Mouse (Mus musculus) liver, embryonic 11.5 days (tissue): ENCODE data around the gene Tle6. TPM values are rescaled to one million over a fixed set of nuclear protein-coding genes. Genes with fewer than 3 reads are reported as not detected.
A peak's percentile ranks its signal among the peaks of the same experiment; 100 is the strongest.
"Not testable (repeated sequence)": the region's sequence is repeated elsewhere in the genome, so short reads cannot be mapped to it uniquely, and the experiment has no call there.

Experiments
- ATAC-seq: fragments of 200-750 bp; cut with Nextera tagmentation; replicated peaks from 2 replicates; pipeline ENCODE4 v1.8.0; 2017; ENCODE audit warnings: moderate number of reproducible peaks, mild to moderate bottlenecking, moderate TSS enrichment, moderate library complexity; ENCODE audit not compliant: low FRiP score
- DNase-seq: peaks from one replicate; pipeline ENCODE4 v3.0.0-alpha.2; 2017; ENCODE audit warnings: low spot score
- H3K27ac ChIP-seq: fragments of 300-500 bp; sonication (generic); 2 replicates; pipeline ENCODE4 v1.5.1; 2014; ENCODE audit warnings: mild to moderate bottlenecking, low read depth, low read length, control low read depth
- H3K27me3 ChIP-seq: fragments of 300-500 bp; sonication (generic); replicated peaks from 2 replicates; pipeline ENCODE4 v1.6.1; 2014; ENCODE audit warnings: low read length, mixed read lengths; ENCODE audit not compliant: control insufficient read depth, insufficient read depth
- H3K36me3 ChIP-seq: fragments of 300-500 bp; sonication (generic); 2 replicates; pipeline ENCODE4 v1.6.1; 2014; ENCODE audit warnings: mild to moderate bottlenecking, low read length, moderate library complexity, mixed read lengths; ENCODE audit not compliant: control insufficient read depth, insufficient read depth
- H3K4me1 ChIP-seq: fragments of 300-500 bp; sonication (generic); replicated peaks from 2 replicates; pipeline ENCODE4 v1.6.1; 2014; ENCODE audit warnings: low read length, mixed read lengths; ENCODE audit not compliant: control insufficient read depth, insufficient read depth
- H3K4me2 ChIP-seq: fragments of 300-500 bp; sonication (generic); 2 replicates; pipeline ENCODE4 v1.6.1; 2014; ENCODE audit warnings: mild to moderate bottlenecking, control low read depth, moderate library complexity
- H3K4me3 ChIP-seq: fragments of 300-500 bp; sonication (generic); 2 replicates; pipeline ENCODE4 v1.5.1; 2014; ENCODE audit warnings: low read depth, low read length, control low read depth
- H3K9ac ChIP-seq: fragments of 300-500 bp; sonication (generic); 2 replicates; pipeline ENCODE4 v1.6.1; 2014; ENCODE audit warnings: low read depth, low read length, control low read depth
- H3K9me3 ChIP-seq: fragments of 300-500 bp; sonication (generic); 2 replicates; pipeline ENCODE4 v1.6.1; 2016; ENCODE audit warnings: low read length, inconsistent platforms, mixed read lengths; ENCODE audit not compliant: control insufficient read depth
- WGBS: fragments of 180-500 bp; shearing (Covaris S2); extraction: QIAGEN DNeasy Blood & Tissue Kit; methylation state at CpG from one replicate; pipeline ENCODE4 v1.1.7; 2014; 5-methylcytosine and 5-hydroxymethylcytosine counted together
- polyA plus RNA-seq: library from polyadenylated mRNA; unstranded; fragments of >200 nt; fragmentation: Nextera tagmentation; extraction: Ambion mirVana; gene quantifications from 2 replicates; pipeline ENCODE4 v1.2.1, GENCODE M21; 2014

The Tle6 gene
- 13.2 and 16.7 TPM in 2 replicates for polyA plus RNA-seq

DNA sequence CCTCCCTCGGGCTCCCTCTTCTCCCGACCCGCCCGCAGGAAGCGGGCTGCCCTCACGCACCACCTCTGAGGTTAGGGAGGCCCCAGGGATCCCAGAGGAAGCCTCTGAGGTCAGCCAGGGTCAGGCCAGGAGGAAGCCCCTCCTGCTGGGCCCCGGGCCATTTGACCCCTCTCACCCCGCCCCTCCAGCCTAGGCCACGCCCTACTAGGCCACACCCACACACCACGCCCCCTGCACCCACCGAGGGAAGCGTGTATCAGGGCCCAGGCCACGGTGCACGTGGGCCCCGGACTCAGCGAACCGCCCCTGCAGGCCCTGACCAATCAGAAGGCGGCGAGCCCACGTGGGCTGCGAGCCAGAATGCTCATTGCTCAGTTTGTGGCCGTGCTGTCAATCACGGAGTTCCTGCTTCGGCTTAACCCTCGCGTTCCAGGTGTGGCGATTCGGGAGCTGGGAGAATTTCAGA is at the start of gene Tle6:
TSS of gene Tle6 (minus strand) at position 336 of the 466 bp plus-strand sequence.
- peaks cover 43% of the 10 kb centered on the region for H3K4me1 ChIP-seq
- WGBS = under 1% methylated on average over 28 of the region's 28 CpGs
- peak; percentile 99 for DNase-seq
- no peaks in the 10 kb centered on the region for H3K9me3 ChIP-seq
- H3K27ac ChIP-seq = peak within 1 kb of the TSS; percentile 56
- H3K9ac ChIP-seq = peak within 1 kb of the TSS; percentile 55
- peak within 1 kb of the TSS; percentile 73 for H3K4me2 ChIP-seq
- H3K4me3 ChIP-seq = peak within 1 kb of the TSS; percentile 30
- ATAC-seq = peak; percentile 88
- no peaks in the 10 kb centered on the region for H3K36me3 ChIP-seq
- peaks cover 15% of the 10 kb centered on the region for H3K27me3 ChIP-seq

DNA sequence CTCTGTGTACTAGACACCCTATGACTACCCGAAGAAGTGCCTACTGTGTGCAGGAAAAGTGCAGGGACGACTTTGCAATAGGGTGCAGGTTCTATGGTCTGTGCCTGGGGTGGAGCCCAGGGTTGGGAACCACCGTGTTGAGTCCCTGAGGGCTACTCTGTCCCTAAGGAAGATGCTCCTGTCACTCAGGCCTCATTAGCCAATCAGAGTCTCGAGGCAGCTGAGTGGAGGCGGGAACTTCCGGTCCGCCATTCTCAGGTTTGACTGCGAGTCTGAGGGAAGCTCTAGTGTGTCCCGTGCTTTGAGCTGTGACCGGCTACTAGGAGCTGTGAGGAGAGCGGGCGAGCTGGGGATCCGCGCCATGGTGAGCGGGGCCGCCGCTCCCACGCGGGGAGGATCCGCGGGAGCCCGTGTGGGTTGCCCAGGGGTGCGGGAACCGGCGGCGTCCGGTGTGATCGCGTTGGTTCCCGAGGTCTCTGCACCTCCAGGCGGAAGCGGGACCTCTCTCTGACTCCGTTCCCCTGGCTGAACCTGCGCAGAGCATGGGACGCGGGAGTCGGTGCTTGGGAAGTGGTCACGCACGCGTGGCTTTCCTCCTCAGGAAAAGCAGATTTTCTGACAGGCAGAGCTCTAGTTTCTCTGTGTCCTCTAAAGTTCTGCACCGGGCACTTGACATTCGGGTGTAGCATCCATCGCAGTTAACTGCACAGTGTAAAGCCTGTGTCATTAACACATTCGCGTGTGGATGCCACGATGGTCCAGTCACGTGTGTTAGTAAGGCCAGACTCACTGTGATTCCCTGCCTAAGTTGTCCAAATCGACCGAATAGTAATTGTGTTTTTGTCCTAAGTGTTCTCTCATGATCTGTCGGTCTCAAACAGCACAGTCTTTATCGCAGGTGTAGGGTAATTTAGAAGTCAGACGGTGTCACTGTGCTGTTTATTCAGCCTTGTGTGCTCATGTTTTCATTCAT is 48.2 kb upstream of the Tle6 start, which contains the start of gene Gm10778:
TSS of gene Gm10778 (plus strand) at position 257 of the 973 bp plus-strand sequence.
- H3K4me2 ChIP-seq = peak within 1 kb of the TSS; percentile 63
- H3K9ac ChIP-seq = peak within 1 kb of the TSS; percentile 75
- DNase-seq (peak; percentile 87), ATAC-seq (peak; percentile 94)
- H3K27me3 ChIP-seq, H3K36me3 ChIP-seq, H3K9me3 ChIP-seq, H3K4me1 ChIP-seq: not testable (repeated sequence)
- WGBS = 2% methylated on average over 32 of the region's 52 CpGs
- peak within 1 kb of the TSS; percentile 52; the same call in 1 of the 2 replicates for H3K27ac ChIP-seq
- peak within 1 kb of the TSS; percentile 61 for H3K4me3 ChIP-seq

- Histone ChIP-seq H3K9ac (no peak overlapping the region), H3K4me3 (no peak overlapping the region), H3K9me3 (no peaks in the 10 kb centered on the region), H3K4me2 (no peak overlapping the region), H3K27ac (no peak overlapping the region), H3K27me3 (no peaks in the 10 kb centered on the region), H3K4me1 (peaks cover 14% of the 10 kb centered on the region), H3K36me3 (peaks cover 3% of the 10 kb centered on the region; the same call in 1 of the 2 replicates)
- ATAC-seq = no peak
- WGBS = 83% methylated on average over 7 of the region's 7 CpGs
- no peak for DNase-seq
Observed at GRCm38 (mm10) chr10:81646015-81646555, 45.2 kb upstream of the Tle6 start.

- WGBS = 88% methylated on average over 4 of the region's 4 CpGs
- no peak for DNase-seq
- no peak for ATAC-seq
- Histone ChIP-seq H3K9me3 (no peaks in the 10 kb centered on the region), H3K27me3 (no peaks in the 10 kb centered on the region), H3K4me3 (no peak overlapping the region), H3K27ac (no peak overlapping the region), H3K9ac (no peak overlapping the region), H3K4me1 (peaks cover 14% of the 10 kb centered on the region), H3K4me2 (no peak overlapping the region), H3K36me3 (no peaks in the 10 kb centered on the region)
Observed at GRCm38 (mm10) chr10:81645391-81645790, 44.5 kb upstream of the Tle6 start.

DNA sequence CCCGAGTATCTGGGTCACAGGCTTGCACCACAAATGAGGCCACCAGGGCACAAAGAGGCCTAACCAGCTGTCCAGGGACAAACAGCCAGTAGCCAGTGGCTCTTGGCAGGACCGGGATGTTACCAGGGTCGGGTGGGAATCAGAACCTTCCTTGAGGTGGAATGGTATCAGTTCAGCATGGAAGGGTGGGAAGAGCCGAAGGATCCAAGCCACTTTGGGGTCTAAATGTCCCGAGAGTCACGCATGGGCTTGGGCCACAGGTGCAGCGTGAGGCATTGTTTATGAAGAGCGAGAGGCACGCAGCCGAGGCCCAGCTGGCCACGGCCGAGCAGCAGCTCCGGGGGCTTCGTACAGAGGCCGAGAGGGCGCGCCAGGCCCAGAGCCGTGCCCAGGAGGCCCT is 43.8 kb upstream of the Tle6 start:
- 91% methylated on average over 18 of the region's 18 CpGs for WGBS
- Histone ChIP-seq H3K4me1 (peaks cover 11% of the 10 kb centered on the region), H3K4me2 (peak overlapping the region; percentile 97), H3K4me3 (no peak overlapping the region), H3K9ac (peak overlapping the region; percentile 94; the same call in 1 of the 2 replicates), H3K27ac (no peak overlapping the region; the same call in 1 of the 2 replicates), H3K36me3 (no peaks in the 10 kb centered on the region), H3K9me3 (no peaks in the 10 kb centered on the region), H3K27me3 (no peaks in the 10 kb centered on the region)
- DNase-seq (no peak), ATAC-seq (no peak)

- ATAC-seq (peak; percentile 8; the same call in 1 of the 2 replicates), DNase-seq (no peak)
- whole genome bisulfite sequencing = 53% methylated on average over 2 of the region's 2 CpGs
- H3K9me3 ChIP-seq = no peaks in the 10 kb centered on the region
- peaks cover 11% of the 10 kb centered on the region for H3K4me1 ChIP-seq
- peak overlapping the region; percentile 97 for H3K4me2 ChIP-seq
- no peaks in the 10 kb centered on the region for H3K36me3 ChIP-seq
- H3K9ac ChIP-seq = peak overlapping the region; percentile 94
- peak overlapping the region; percentile 78 for H3K4me3 ChIP-seq
- H3K27ac ChIP-seq = peak overlapping the region; percentile 97; the same call in 1 of the 2 replicates
- no peaks in the 10 kb centered on the region for H3K27me3 ChIP-seq
Observed at GRCm38 (mm10) chr10:81644162-81644561, 43.3 kb upstream of the Tle6 start.

DNA sequence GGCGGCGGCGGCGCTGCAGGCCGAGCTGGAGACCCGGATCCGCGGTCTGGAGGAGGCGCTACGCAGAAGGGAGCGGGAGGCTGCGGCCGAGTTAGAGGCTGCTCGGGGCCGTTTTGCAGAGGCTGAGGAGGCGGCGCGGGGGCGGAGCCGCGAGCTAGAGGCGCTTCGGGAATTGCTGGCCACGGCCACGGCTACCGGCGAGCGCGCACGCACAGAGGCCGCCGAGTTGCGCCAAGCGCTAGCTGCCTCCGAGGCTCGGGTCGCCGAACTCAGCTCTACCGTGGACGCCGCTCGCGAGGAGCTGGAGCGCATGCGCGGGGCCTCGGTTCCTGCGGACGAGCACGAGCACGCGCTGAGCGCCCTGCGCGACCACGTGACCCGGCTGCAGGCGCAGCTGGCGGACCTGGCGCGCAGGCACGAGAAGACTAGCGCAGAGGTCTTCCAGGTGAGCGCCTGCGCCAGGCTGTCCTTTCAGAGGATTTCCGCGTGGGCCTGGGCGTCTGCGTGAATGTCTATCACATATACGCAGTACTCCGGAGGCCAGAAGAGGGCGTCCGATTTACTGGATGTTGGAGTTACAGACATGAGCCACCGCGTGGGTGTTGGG is 42.7 kb upstream of the Tle6 start:
- DNase-seq (peak; percentile 90), ATAC-seq (peak; percentile 86)
- Histone ChIP-seq H3K4me3 (peak overlapping the region; percentile 78), H3K9ac (peak overlapping the region; percentile 94), H3K36me3 (no peaks in the 10 kb centered on the region), H3K4me2 (peak overlapping the region; percentile 97), H3K27ac (peak overlapping the region; percentile 97), H3K27me3 (no peaks in the 10 kb centered on the region), H3K4me1 (peaks cover 11% of the 10 kb centered on the region), H3K9me3 (no peaks in the 10 kb centered on the region)
- WGBS = 1% methylated on average over 64 of the region's 75 CpGs

DNA sequence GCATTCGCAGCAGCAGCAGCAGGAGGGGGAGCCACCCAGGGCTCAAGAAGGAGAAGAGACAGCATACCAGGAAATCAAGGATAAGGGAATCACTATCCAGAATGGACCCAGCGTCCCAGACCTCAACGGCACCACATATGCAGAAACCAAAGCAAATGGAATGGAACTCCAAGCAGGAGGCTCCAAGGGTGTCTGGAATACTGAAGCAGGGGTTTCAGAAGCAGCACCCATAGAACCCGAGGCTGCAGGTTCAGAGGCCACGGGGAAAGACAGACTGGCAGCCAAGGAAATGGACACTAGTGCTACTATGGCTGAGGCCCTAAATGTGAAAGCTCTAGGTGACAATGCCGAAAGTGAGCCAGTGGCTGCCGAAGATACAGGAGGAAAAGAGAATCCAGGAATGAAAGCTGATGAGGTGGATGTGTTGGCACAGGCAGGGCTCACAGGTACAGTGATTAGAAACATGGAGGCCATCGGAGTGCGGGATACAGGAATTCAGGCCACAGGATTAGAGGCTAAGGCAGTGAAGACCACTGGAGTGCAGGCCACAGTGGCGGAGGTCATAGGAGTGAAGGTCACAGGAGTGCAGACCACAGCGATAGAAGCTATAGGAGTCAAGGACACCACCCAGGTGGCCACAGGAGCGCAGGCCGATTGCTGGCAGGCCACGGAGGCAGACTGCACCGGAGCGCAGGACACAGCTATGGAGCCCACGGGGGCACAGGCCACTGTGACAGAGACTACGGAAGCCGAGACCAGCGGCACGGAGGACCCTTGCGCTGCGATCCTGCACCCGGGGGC is 42.0 kb upstream of the Tle6 start:
- no peaks in the 10 kb centered on the region for H3K36me3 ChIP-seq
- peak overlapping the region; percentile 94 for H3K9ac ChIP-seq
- H3K27ac ChIP-seq = peak overlapping the region; percentile 97
- H3K27me3 ChIP-seq = no peaks in the 10 kb centered on the region
- H3K4me3 ChIP-seq = peak overlapping the region; percentile 78
- WGBS = 19% methylated on average over 24 of the region's 24 CpGs
- ATAC-seq = peak; percentile 48
- no peaks in the 10 kb centered on the region for H3K9me3 ChIP-seq
- peak overlapping the region; percentile 97 for H3K4me2 ChIP-seq
- peaks cover 11% of the 10 kb centered on the region for H3K4me1 ChIP-seq
- no peak for DNase-seq
